Mouse (Mus musculus): ENCODE results near the gene Itga2.

- TF ChIP-seq HCFC1 (IDR thresholded peaks at IDR 0.05; ENCODE audit: borderline replicate concordance, insufficient read depth, low read length) (no peak), ZNF384 (IDR thresholded peaks at IDR 0.05; ENCODE audit: low read depth, low read length) (no peak)
Observed at GRCm38 (mm10) chr13:114933541-114933940, 1.6 kb upstream of the Itga2 start.

All from ES-E14 (cell line).